Mouse (Mus musculus): Measurements from ENCODE around the gene Gjd2. TPM values are rescaled to one million over a fixed set of nuclear protein-coding genes. Genes with fewer than 3 reads are reported as not detected.

The Gjd2 gene
- polyA plus RNA-seq (2012; rRNA removed) = 0.08 and 0.14 TPM in 2 replicates

GRCm38 (mm10) chr2:114013295-114013771 lies at the start of gene Gjd2:
Gene Gjd2 (minus strand): TSS chr2:114013619.

GRCm38 (mm10) chr2:114052696-114053598 lies 39.5 kb upstream of the Gjd2 start, which contains the start of gene Actc1:
Gene Actc1 (minus strand): TSS chr2:114053548.

Other genes with a start within 250 kb of the Gjd2 start
- 2.1 and 2.9 TPM in 2 replicates for gene Scg5, start 184.5 kb downstream of the Gjd2 start, polyA plus RNA-seq (2012; rRNA removed)
- 0.34 and 0.79 TPM in 2 replicates for gene Arhgap11a, start 165.0 kb downstream of the Gjd2 start, polyA plus RNA-seq (2012; rRNA removed)
- gene Actc1, start 39.9 kb upstream of the Gjd2 start, polyA plus RNA-seq (2012; rRNA removed) = 31.1 and 39.7 TPM in 2 replicates
- gene Aqr, start 173.4 kb upstream of the Gjd2 start, polyA plus RNA-seq (2012; rRNA removed) = 4.7 and 6.9 TPM in 2 replicates
- gene Zfp770, start 187.8 kb upstream of the Gjd2 start, polyA plus RNA-seq (2012; rRNA removed) = 0.05 and 0.08 TPM in 2 replicates